Mouse (Mus musculus): ENCODE measurements around the gene Arhgap32.

The Arhgap32 gene

GRCm38 (mm10) chr9:32250486-32250885 is 134.6 kb downstream of the Arhgap32 start:
- no peak for DNase-seq (ENCODE audit: low spot score in 2 of 2)

- no peak for DNase-seq (ENCODE audit: low spot score in 2 of 2)
These were observed 137.8 kb downstream of the Arhgap32 start for GRCm38 (mm10) chr9:32253721-32254120.

- no peak for DNase-seq (ENCODE audit: low spot score in 2 of 2)
These were observed 141.4 kb downstream of the Arhgap32 start for GRCm38 (mm10) chr9:32257365-32257764.

- DNase-seq (ENCODE audit: low spot score in 2 of 2): no peak
These were observed 141.9 kb downstream of the Arhgap32 start for GRCm38 (mm10) chr9:32257882-32258281.

GRCm38 (mm10) chr9:32271896-32272444 is 156.0 kb downstream of the Arhgap32 start:
- peak in 1 of 2 experiments; percentile 53 for DNase-seq (ENCODE audit: low spot score in 2 of 2)

- no peak for DNase-seq (ENCODE audit: low spot score in 2 of 2)
These were observed 162.1 kb downstream of the Arhgap32 start for GRCm38 (mm10) chr9:32278052-32278451.

- no peak for DNase-seq (ENCODE audit: low spot score in 2 of 2)
These were observed 163.9 kb downstream of the Arhgap32 start for GRCm38 (mm10) chr9:32279789-32280188.

GRCm38 (mm10) chr9:32280456-32280855 is 164.5 kb downstream of the Arhgap32 start:
- no peak for DNase-seq (ENCODE audit: low spot score in 2 of 2)

GRCm38 (mm10) chr9:32283591-32283990 is 167.7 kb downstream of the Arhgap32 start:
- DNase-seq (ENCODE audit: low spot score in 2 of 2): no peak

- DNase-seq (ENCODE audit: low spot score in 2 of 2): no peak
These were observed 175.7 kb downstream of the Arhgap32 start for GRCm38 (mm10) chr9:32291618-32292017.

- no peak for DNase-seq (ENCODE audit: low spot score in 2 of 2)
These were observed 176.8 kb downstream of the Arhgap32 start for GRCm38 (mm10) chr9:32292686-32293085.

GRCm38 (mm10) chr9:32295061-32295800 is 179.3 kb downstream of the Arhgap32 start:
- DNase-seq (ENCODE audit: low spot score in 2 of 2): no peak

GRCm38 (mm10) chr9:32302501-32303150 is 186.7 kb downstream of the Arhgap32 start:
- DNase-seq (ENCODE audit: low spot score in 2 of 2): no peak

- DNase-seq (ENCODE audit: low spot score in 2 of 2): no peak
These were observed 195.8 kb downstream of the Arhgap32 start for GRCm38 (mm10) chr9:32311786-32312185.

GRCm38 (mm10) chr9:32312208-32312607 is 196.3 kb downstream of the Arhgap32 start:
- DNase-seq (ENCODE audit: low spot score in 2 of 2): no peak

GRCm38 (mm10) chr9:32314071-32314470 is 198.1 kb downstream of the Arhgap32 start:
- DNase-seq (ENCODE audit: low spot score in 2 of 2): no peak

- DNase-seq (ENCODE audit: low spot score in 2 of 2): no peak
These were observed 200.1 kb downstream of the Arhgap32 start for GRCm38 (mm10) chr9:32315999-32316398.
